Comparison of ENCODE assay signal across 8 mouse cellular contexts in the genomic region with DNA sequence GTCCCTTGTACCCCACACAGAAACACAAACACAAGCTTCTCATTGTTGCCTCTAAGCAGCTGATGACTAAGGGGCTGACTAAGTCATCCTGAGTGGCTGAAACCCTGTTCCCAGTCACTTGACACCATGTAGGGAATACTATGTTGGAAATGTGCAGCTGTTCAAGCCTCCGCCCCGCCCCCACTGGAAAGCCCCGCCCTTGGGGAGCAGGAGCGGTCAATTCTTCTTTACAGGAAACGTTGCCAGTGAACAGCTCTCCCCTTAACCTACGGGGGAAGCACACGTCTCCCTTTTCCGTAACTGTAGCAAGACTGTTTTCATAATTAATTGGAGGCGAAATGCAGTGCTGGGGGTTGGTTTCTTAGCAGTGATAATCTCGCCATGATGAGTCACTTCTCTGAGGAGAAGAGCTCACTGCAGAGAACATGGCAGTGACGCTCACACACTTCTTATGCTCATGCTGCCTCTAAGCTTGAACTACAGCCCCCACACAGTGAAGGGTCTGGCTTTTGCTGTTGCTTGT. TPM values are rescaled to one million over a fixed set of nuclear protein-coding genes. Genes with fewer than 3 reads are reported as not detected.
DNase-seq lines count a peak whose midpoint lies in the region; ATAC-seq and TF ChIP-seq lines count a peak whose summit lies in the region.

No protein-coding gene starts in this region.

- no peaks in the 10 kb centered on the region for H3K36me3 ChIP-seq in embryonic facial prominence, embryonic 12.5 days
- H3K36me3 ChIP-seq in kidney, adult 2 months (ENCODE audit: control insufficient read depth, insufficient read depth, low read length) = no peaks in the 10 kb centered on the region
- H3K36me3 ChIP-seq in limb, embryonic 10.5 days = no peaks in the 10 kb centered on the region
- no peaks in the 10 kb centered on the region for H3K36me3 ChIP-seq in midbrain, embryonic 11.5 days (ENCODE audit: control insufficient read depth, insufficient read depth, low read length)
- H3K36me3 ChIP-seq in splenic B cell, adult 2 months (ENCODE audit: control insufficient read depth, insufficient read depth, low read length, poor library complexity, severe bottlenecking) = no peaks in the 10 kb centered on the region

- no peak overlapping the region for H3K9ac ChIP-seq in embryonic facial prominence, embryonic 12.5 days
- no peak overlapping the region; the same call in 1 of the 2 replicates for H3K9ac ChIP-seq in midbrain, embryonic 11.5 days (ENCODE audit: low read length)

- peak overlapping the region; percentile 55 for H3K27ac ChIP-seq in embryonic facial prominence, embryonic 12.5 days
- H3K27ac ChIP-seq in kidney, adult 2 months (ENCODE audit: insufficient read depth, low read depth, low read length) = no peak overlapping the region
- peak overlapping the region; percentile 75; the same call in 1 of the 2 replicates for H3K27ac ChIP-seq in limb, embryonic 10.5 days
- no peak overlapping the region; the same call in 1 of the 2 replicates for H3K27ac ChIP-seq in midbrain, embryonic 11.5 days (ENCODE audit: low read depth, low read length)

- no peak for TF ChIP-seq POLR2A in kidney, adult 2 months (IDR thresholded peaks at IDR 0.05; ENCODE audit: low read depth, low read length)

- WGBS in embryonic facial prominence, embryonic 12.5 days = 6% methylated on average over 11 of the region's 11 CpGs
- 4% methylated on average over 11 of the region's 11 CpGs for WGBS in kidney, adult 2 months
- WGBS in limb, embryonic 10.5 days = 22% methylated on average over 11 of the region's 11 CpGs
- 32% methylated on average over 11 of the region's 11 CpGs for WGBS in midbrain, embryonic 11.5 days

- peak overlapping the region; percentile 31 for H3K4me2 ChIP-seq in embryonic facial prominence, embryonic 12.5 days (replicated peaks)
- peak overlapping the region; percentile 38 for H3K4me2 ChIP-seq in midbrain, embryonic 11.5 days

- H3K9me3 ChIP-seq in embryonic facial prominence, embryonic 12.5 days = no peaks in the 10 kb centered on the region
- H3K9me3 ChIP-seq in limb, embryonic 10.5 days (replicated peaks) = no peaks in the 10 kb centered on the region
- no peaks in the 10 kb centered on the region for H3K9me3 ChIP-seq in midbrain, embryonic 11.5 days (ENCODE audit: control insufficient read depth, low read length)

- no peak for TF ChIP-seq CTCF in kidney, adult 2 months (conservative IDR thresholded peaks at IDR 0.05; ENCODE audit: insufficient read depth, insufficient read length, low read depth, low read length)

- no peaks in the 10 kb centered on the region for H3K4me1 ChIP-seq in embryonic facial prominence, embryonic 12.5 days
- H3K4me1 ChIP-seq in kidney, adult 2 months (ENCODE audit: control insufficient read depth, insufficient read depth, low read length) = no peaks in the 10 kb centered on the region
- peaks cover 14% of the 10 kb centered on the region for H3K4me1 ChIP-seq in limb, embryonic 10.5 days
- peaks cover 7% of the 10 kb centered on the region; the same call in 1 of the 2 replicates for H3K4me1 ChIP-seq in midbrain, embryonic 11.5 days (ENCODE audit: control insufficient read depth, insufficient read depth, low read length)

- DNase-seq in cerebellum, adult 18-20 months = peak; percentile 17 to 22
- no peak for DNase-seq in cerebellum, adult 8-10 months
- DNase-seq in heart, adult 8-10 months (ENCODE audit: low spot score) = peak; percentile 88
- peak; percentile 73 for DNase-seq in kidney, adult 2 months
- peak; percentile 89 for DNase-seq in limb, embryonic 10.5 days (ENCODE audit: low spot score)
- peak; percentile 95 for DNase-seq in midbrain, embryonic 11.5 days (ENCODE audit: low spot score, missing footprints)
- peak; percentile 13 for DNase-seq in splenic B cell, adult 2 months (ENCODE audit: low read depth, low spot score)

- H3K4me3 ChIP-seq in embryonic facial prominence, embryonic 12.5 days = peak overlapping the region; percentile 28
- peak overlapping the region; percentile 37; the same call in 1 of the 2 replicates for H3K4me3 ChIP-seq in kidney, adult 2 months (ENCODE audit: insufficient read depth, low read depth, low read length)
- H3K4me3 ChIP-seq in limb, embryonic 10.5 days = peak overlapping the region; percentile 42
- H3K4me3 ChIP-seq in midbrain, embryonic 11.5 days (ENCODE audit: low read depth, low read length) = peak overlapping the region; percentile 13; the same call in 1 of the 2 replicates

- no peaks in the 10 kb centered on the region for H3K27me3 ChIP-seq in embryonic facial prominence, embryonic 12.5 days
- no peaks in the 10 kb centered on the region for H3K27me3 ChIP-seq in kidney, adult 2 months (replicated peaks; ENCODE audit: control insufficient read depth, insufficient read depth, low read length)
- no peaks in the 10 kb centered on the region for H3K27me3 ChIP-seq in limb, embryonic 10.5 days (ENCODE audit: low read depth, poor library complexity, severe bottlenecking)
- no peaks in the 10 kb centered on the region for H3K27me3 ChIP-seq in midbrain, embryonic 11.5 days (ENCODE audit: control insufficient read depth, insufficient read depth, low read length)
- no peaks in the 10 kb centered on the region for H3K27me3 ChIP-seq in splenic B cell, adult 2 months (ENCODE audit: control insufficient read depth, insufficient read depth, low read length, poor library complexity, severe bottlenecking)

- ATAC-seq in embryonic facial prominence, embryonic 12.5 days (ENCODE audit: insufficient number of reproducible peaks, insufficient read depth, low FRiP score, low TSS enrichment) = peak; percentile 86
- peak; percentile 78 for ATAC-seq in midbrain, embryonic 11.5 days (ENCODE audit: low FRiP score)

RNA-seq across cellular contexts. Expression of gene Cfl2, which starts 27.7 kb away (rescaled TPM):
- polyA plus RNA-seq in embryonic facial prominence, embryonic 12.5 days (2016; fragmentation: Nextera tagmentation; extraction: Ambion mirVana) = 166 TPM in 2 replicates
- 100 to 1,000 TPM; 390 to 423 (median 413) TPM for total RNA-seq in heart, adult 8-10 months (2022)
- 18.4 and 39.0 TPM in 2 replicates for polyA plus RNA-seq in kidney, adult 2 months (2012; rRNA removed)
- polyA plus RNA-seq in limb, embryonic 10.5 days (2016; fragmentation: Nextera tagmentation; extraction: Ambion mirVana) = 149 and 151 TPM in 2 replicates
- polyA plus RNA-seq in midbrain, embryonic 11.5 days (2014; fragmentation: Nextera tagmentation; extraction: Ambion mirVana) = 278 and 287 TPM in 2 replicates

RNA-seq across cellular contexts. Expression of gene Snx6, which starts 39.5 kb away (rescaled TPM):
- 211 and 229 TPM in 2 replicates for polyA plus RNA-seq in embryonic facial prominence, embryonic 12.5 days (2016; fragmentation: Nextera tagmentation; extraction: Ambion mirVana)
- total RNA-seq in heart, adult 8-10 months (2022) = 10 to 100 TPM; 27.1 to 31.7 (median 29.0) TPM
- 38.3 and 45.2 TPM in 2 replicates for polyA plus RNA-seq in kidney, adult 2 months (2012; rRNA removed)
- 165 and 180 TPM in 2 replicates for polyA plus RNA-seq in limb, embryonic 10.5 days (2016; fragmentation: Nextera tagmentation; extraction: Ambion mirVana)
- 251 and 261 TPM in 2 replicates for polyA plus RNA-seq in midbrain, embryonic 11.5 days (2014; fragmentation: Nextera tagmentation; extraction: Ambion mirVana)

Comparison
In these comparisons a context has a peak if more than half of its experiments do, and no peak if none do; other contexts are left out.
1. H3K27ac ChIP-seq: peak in embryonic facial prominence, embryonic 12.5 days (single experiment) and limb, embryonic 10.5 days (single experiment); none in kidney, adult 2 months (single experiment) and midbrain, embryonic 11.5 days (single experiment).
2. Peak in every context shown above with its lines, with median percentiles within 50 percentile points of each other: H3K4me3 ChIP-seq.